Mouse (Mus musculus) olfactory bulb, adult 2 months (tissue): ENCODE measurements around the gene Defb18.

ENCODE experiments used
- CTCF ChIP-seq: fragments of 200-500 bp; IDR thresholded peaks from 2 replicates; pipeline ENCODE4 v1.5.1; 2012; ENCODE audit warnings: low read depth, mild to moderate bottlenecking, low read length, moderate library complexity; ENCODE audit not compliant: insufficient read depth
- POLR2A ChIP-seq: fragments of 200-500 bp; IDR thresholded peaks from 2 replicates; pipeline ENCODE4 v1.6.1; 2012; ENCODE audit warnings: mild to moderate bottlenecking, low read depth, low read length, moderate library complexity; ENCODE audit not compliant: insufficient read depth

DNA sequence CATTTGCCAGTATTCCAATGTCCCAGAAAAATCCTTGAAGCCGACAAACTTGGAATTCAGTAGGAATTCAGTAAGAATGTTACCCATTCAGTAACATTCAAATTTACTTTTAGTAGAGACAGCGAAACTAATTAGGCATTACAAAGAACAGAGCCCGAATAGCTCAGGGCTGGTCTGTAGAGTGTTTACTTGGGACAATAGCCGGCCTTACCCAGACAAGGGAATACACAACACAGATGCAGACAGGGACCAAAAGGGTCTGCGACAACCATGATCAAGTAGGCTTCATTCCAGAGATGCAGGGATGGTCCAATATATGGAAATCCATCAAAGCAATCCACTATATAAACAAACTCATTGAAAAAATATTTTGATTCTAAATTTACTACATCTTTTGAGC lies 31.6 kb upstream of the Defb18 start:
- no peak for TF ChIP-seq CTCF
- TF ChIP-seq POLR2A = no peak
